In genomic region chr4:104443775-104444174, GRCm38 (mm10) we compare ENCODE assay signal across 21 mouse cellular contexts.
DNase-seq lines count a peak whose midpoint lies in the region; ATAC-seq and TF ChIP-seq lines count a peak whose summit lies in the region.
"Had no signal": no experiment of that assay in that cellular context is flagged by ENCODE, and none has a peak within 500 bp of the region (broad histone marks: within the 10 kb centered on the region; RNA-seq: fewer than 3 reads in every experiment).

No protein-coding gene starts in this region.

- TF ChIP-seq EP300 in liver, postnatal 0 days (IDR thresholded peaks at IDR 0.05; ENCODE audit: low read depth): no peak

- no peak overlapping the region for H3K9ac ChIP-seq in hindbrain, embryonic 13.5 days
- H3K9ac ChIP-seq in hindbrain, embryonic 14.5 days: no peak overlapping the region
- H3K9ac ChIP-seq in liver, postnatal 0 days (replicated peaks): no peak overlapping the region
- H3K9ac ChIP-seq: forebrain, embryonic 13.5 days had no signal

- no peaks in the 10 kb centered on the region for H3K36me3 ChIP-seq in hindbrain, embryonic 13.5 days
- no peaks in the 10 kb centered on the region for H3K36me3 ChIP-seq in hindbrain, embryonic 14.5 days (replicated peaks; ENCODE audit: control insufficient read depth, insufficient read depth)
- no peaks in the 10 kb centered on the region for H3K36me3 ChIP-seq in embryonic facial prominence, embryonic 10.5 days (replicated peaks)
- H3K36me3 ChIP-seq in liver, postnatal 0 days (replicated peaks; ENCODE audit: insufficient read depth, low read length): no peaks in the 10 kb centered on the region

- no peak for TF ChIP-seq CTCF in liver, postnatal 0 days (IDR thresholded peaks at IDR 0.05; ENCODE audit: low read depth)

- H3K4me1 ChIP-seq in hindbrain, embryonic 13.5 days (replicated peaks): peaks cover 47% of the 10 kb centered on the region
- H3K4me1 ChIP-seq in hindbrain, embryonic 14.5 days (replicated peaks; ENCODE audit: control insufficient read depth, insufficient read depth, low read length): peaks cover 14% of the 10 kb centered on the region
- H3K4me1 ChIP-seq in embryonic facial prominence, embryonic 10.5 days: peaks cover 17% of the 10 kb centered on the region
- H3K4me1 ChIP-seq in liver, postnatal 0 days (ENCODE audit: insufficient read depth): no peaks in the 10 kb centered on the region
- H3K4me1 ChIP-seq: megakaryocyte, embryonic 14.5 days had no signal

- no peak overlapping the region for H3K4me2 ChIP-seq in hindbrain, embryonic 13.5 days
- no peak overlapping the region for H3K4me2 ChIP-seq in hindbrain, embryonic 14.5 days (replicated peaks)
- H3K4me2 ChIP-seq in liver, postnatal 0 days (ENCODE audit: low read depth, low read length): no peak overlapping the region
- H3K4me2 ChIP-seq: forebrain, embryonic 13.5 days had no signal

- no peak for DNase-seq in hindbrain, embryonic 14.5 days (ENCODE audit: low spot score)
- peak; percentile 71 to 82 for DNase-seq in cerebellum, adult 18-20 months
- peak; percentile 63 for DNase-seq in cerebellum, adult 8-10 months
- peak; percentile 10 for DNase-seq in embryonic facial prominence, embryonic 10.5 days (ENCODE audit: low spot score)
- no peak for DNase-seq in liver, postnatal 0 days
- no peak for DNase-seq in heart, adult 8-10 months (ENCODE audit: low spot score)
- DNase-seq in layer of hippocampus, adult 9-10 months (ENCODE audit: low spot score): no peak
- DNase-seq: adrenal gland, adult 2 months; gastrocnemius, postnatal 14 days; heart, adult 18-20 months; heart, postnatal 36 days; left cerebral cortex, postnatal 4 days; lung, adult 18-20 months; lung, postnatal 14 days; right cerebral cortex, postnatal 4 days; thymus, adult 2 months had no signal

- 44% methylated on average over 8 of the region's 8 CpGs for WGBS in hindbrain, embryonic 13.5 days
- WGBS in hindbrain, embryonic 14.5 days: 39% methylated on average over 8 of the region's 8 CpGs
- 23% methylated on average over 8 of the region's 8 CpGs for WGBS in embryonic facial prominence, embryonic 10.5 days
- WGBS in liver, postnatal 0 days (ENCODE audit: insufficient replicate concordance): 20% methylated on average over 8 of the region's 8 CpGs

- H3K27ac ChIP-seq in hindbrain, embryonic 13.5 days: 0 out of 2 replicates have a peak overlapping the region, but pooled peaks have one; percentile 23
- no peak overlapping the region for H3K27ac ChIP-seq in hindbrain, embryonic 14.5 days
- no peak overlapping the region for H3K27ac ChIP-seq in embryonic facial prominence, embryonic 10.5 days (replicated peaks)
- no peak overlapping the region for H3K27ac ChIP-seq in liver, postnatal 0 days (ENCODE audit: low read depth)
- H3K27ac ChIP-seq: forebrain, embryonic 13.5 days; layer of hippocampus, adult 2 months; left cerebral cortex, adult 2 months had no signal

- no peaks in the 10 kb centered on the region for H3K27me3 ChIP-seq in hindbrain, embryonic 13.5 days
- no peaks in the 10 kb centered on the region for H3K27me3 ChIP-seq in hindbrain, embryonic 14.5 days (ENCODE audit: control insufficient read depth, insufficient read depth, low read length)
- H3K27me3 ChIP-seq in embryonic facial prominence, embryonic 10.5 days (replicated peaks; ENCODE audit: low read depth, poor library complexity, severe bottlenecking): peaks cover 17% of the 10 kb centered on the region
- H3K27me3 ChIP-seq in liver, postnatal 0 days (ENCODE audit: insufficient read depth, low read length): no peaks in the 10 kb centered on the region
- H3K27me3 ChIP-seq: forebrain, embryonic 13.5 days; megakaryocyte, embryonic 14.5 days had no signal

- H3K4me3 ChIP-seq in hindbrain, embryonic 13.5 days: no peak overlapping the region
- no peak overlapping the region for H3K4me3 ChIP-seq in hindbrain, embryonic 14.5 days (replicated peaks; ENCODE audit: low read length)
- no peak overlapping the region for H3K4me3 ChIP-seq in embryonic facial prominence, embryonic 10.5 days
- no peak overlapping the region for H3K4me3 ChIP-seq in liver, postnatal 0 days (ENCODE audit: low read depth, low read length)
- H3K4me3 ChIP-seq: forebrain, embryonic 13.5 days; layer of hippocampus, adult 2 months; left cerebral cortex, adult 2 months; megakaryocyte, embryonic 14.5 days had no signal

- peak; percentile 59; the same call in 1 of the 2 replicates for ATAC-seq in hindbrain, embryonic 13.5 days (ENCODE audit: low FRiP score)
- no peak for ATAC-seq in hindbrain, embryonic 14.5 days (ENCODE audit: low FRiP score)
- no peak for ATAC-seq in liver, postnatal 0 days

- no peaks in the 10 kb centered on the region for H3K9me3 ChIP-seq in hindbrain, embryonic 13.5 days
- H3K9me3 ChIP-seq in hindbrain, embryonic 14.5 days (ENCODE audit: control insufficient read depth, low read length): no peaks in the 10 kb centered on the region
- no peaks in the 10 kb centered on the region for H3K9me3 ChIP-seq in embryonic facial prominence, embryonic 10.5 days
- no peaks in the 10 kb centered on the region for H3K9me3 ChIP-seq in liver, postnatal 0 days (ENCODE audit: low read length)
- H3K9me3 ChIP-seq: forebrain, embryonic 13.5 days had no signal

Comparison
In these comparisons a context has a peak if more than half of its experiments do, and no peak if none do; other contexts are left out.
1. DNase-seq: peak in cerebellum, adult 18-20 months (2 of 2), cerebellum, adult 8-10 months (single experiment) and embryonic facial prominence, embryonic 10.5 days (single experiment); none in hindbrain, embryonic 14.5 days (single experiment), liver, postnatal 0 days (single experiment), heart, adult 8-10 months (single experiment) and layer of hippocampus, adult 9-10 months (single experiment).